10 mouse cellular contexts compared by ENCODE assay signal in genomic region chr1:165084179-165084578, GRCm38 (mm10).
DNase-seq lines count a peak whose midpoint lies in the region; ATAC-seq and TF ChIP-seq lines count a peak whose summit lies in the region.
"Had no signal": no experiment of that assay in that cellular context is flagged by ENCODE, and none has a peak within 500 bp of the region (broad histone marks: within the 10 kb centered on the region; RNA-seq: fewer than 3 reads in every experiment).

No protein-coding gene starts in this region.

- no peaks in the 10 kb centered on the region for H3K4me1 ChIP-seq in hindbrain, embryonic 11.5 days (replicated peaks; ENCODE audit: control insufficient read depth, insufficient read depth, low read length)
- H3K4me1 ChIP-seq in hindbrain, embryonic 10.5 days (replicated peaks) = no peaks in the 10 kb centered on the region
- H3K4me1 ChIP-seq: liver, embryonic 13.5 days; stomach, embryonic 15.5 days had no signal

- H3K27ac ChIP-seq in hindbrain, embryonic 11.5 days (ENCODE audit: low read depth, low read length) = no peak overlapping the region
- H3K27ac ChIP-seq in hindbrain, embryonic 10.5 days = no peak overlapping the region
- H3K27ac ChIP-seq: liver, embryonic 13.5 days; stomach, embryonic 15.5 days had no signal

- H3K9me3 ChIP-seq in hindbrain, embryonic 11.5 days (ENCODE audit: control insufficient read depth, low read length) = no peaks in the 10 kb centered on the region
- peaks cover 3% of the 10 kb centered on the region; the same call in 1 of the 2 replicates for H3K9me3 ChIP-seq in hindbrain, embryonic 10.5 days
- H3K9me3 ChIP-seq: liver, embryonic 13.5 days; stomach, embryonic 15.5 days had no signal

- H3K4me3 ChIP-seq in hindbrain, embryonic 11.5 days (ENCODE audit: low read depth, low read length) = no peak overlapping the region
- no peak overlapping the region for H3K4me3 ChIP-seq in hindbrain, embryonic 10.5 days
- H3K4me3 ChIP-seq: liver, embryonic 13.5 days; stomach, embryonic 15.5 days had no signal

- no peaks in the 10 kb centered on the region for H3K27me3 ChIP-seq in hindbrain, embryonic 11.5 days (ENCODE audit: control insufficient read depth, insufficient read depth, low read length)
- H3K27me3 ChIP-seq in hindbrain, embryonic 10.5 days (ENCODE audit: insufficient read depth, poor library complexity, severe bottlenecking) = no peaks in the 10 kb centered on the region
- no peaks in the 10 kb centered on the region for H3K27me3 ChIP-seq in Patski
- H3K27me3 ChIP-seq: liver, embryonic 13.5 days; stomach, embryonic 15.5 days had no signal

- H3K36me3 ChIP-seq in hindbrain, embryonic 11.5 days (ENCODE audit: control insufficient read depth, insufficient read depth, low read length) = no peaks in the 10 kb centered on the region
- H3K36me3 ChIP-seq in hindbrain, embryonic 10.5 days = no peaks in the 10 kb centered on the region
- H3K36me3 ChIP-seq: liver, embryonic 13.5 days; stomach, embryonic 15.5 days had no signal

- ATAC-seq in hindbrain, embryonic 11.5 days (ENCODE audit: low FRiP score) = peak; percentile 30; the same call in 1 of the 2 replicates
- ATAC-seq in Patski = peak; percentile 76
- ATAC-seq in CD4-positive, CD25-positive, alpha-beta regulatory T cell, adult 4 months = no peak

- no peak for TF ChIP-seq CTCF in Patski (IDR thresholded peaks at IDR 0.05)

- POLR2A ChIA-PET in Patski (lab: Charles Lee) = no interaction called here

- DNase-seq in hindbrain, embryonic 11.5 days (ENCODE audit: low spot score) = peak; percentile 19
- DNase-seq in hindbrain, embryonic 10.5 days (ENCODE audit: low spot score) = no peak
- DNase-seq in Patski (ENCODE audit: low read depth, low spot score) = no peak
- DNase-seq in gastrocnemius, postnatal 14 days = peak; percentile 66
- peak; percentile 65 to 66 for DNase-seq in left cerebral cortex, postnatal 36 days (ENCODE audit: low spot score in 2 of 2)
- peak; percentile 81 for DNase-seq in telencephalon, adult 2 months (ENCODE audit: low read depth, low spot score)
- no peak for DNase-seq in spleen, postnatal 14 days (ENCODE audit: low spot score in 2 of 2)
- DNase-seq: liver, embryonic 13.5 days had no signal

- CTCF ChIA-PET in Patski (lab: Charles Lee) = no interaction called here

- WGBS in hindbrain, embryonic 11.5 days = 91% methylated on average over 6 of the region's 6 CpGs
- WGBS in hindbrain, embryonic 10.5 days = 86% methylated on average over 6 of the region's 6 CpGs

- no peak overlapping the region for H3K9ac ChIP-seq in hindbrain, embryonic 11.5 days (ENCODE audit: low read depth, low read length)
- H3K9ac ChIP-seq: liver, embryonic 13.5 days; stomach, embryonic 15.5 days had no signal

- H3K4me2 ChIP-seq in hindbrain, embryonic 11.5 days (replicated peaks; ENCODE audit: low read depth, low read length) = no peak overlapping the region
- H3K4me2 ChIP-seq: liver, embryonic 13.5 days; stomach, embryonic 15.5 days had no signal

- in situ Hi-C loops in Patski (cut with MboI; ENCODE audit: low pct_unique_long_range_greater_than_20kb) = no loop called here

- intact Hi-C loops in gastrocnemius, postnatal 14 days (cut with DNase I; ENCODE audit: low total_unique reads) = no loop called here
- intact Hi-C loops in left cerebral cortex, postnatal 36 days (cut with DNase I) = no loop called here

Comparison
In these comparisons a context has a peak if more than half of its experiments do, and no peak if none do; other contexts are left out.
1. DNase-seq: peak in hindbrain, embryonic 11.5 days (single experiment), gastrocnemius, postnatal 14 days (single experiment), left cerebral cortex, postnatal 36 days (2 of 2) and telencephalon, adult 2 months (single experiment); none in hindbrain, embryonic 10.5 days (single experiment), Patski (single experiment) and spleen, postnatal 14 days (0 of 2).